Comparison of ENCODE assay signal across 20 mouse cellular contexts in the genomic region with DNA sequence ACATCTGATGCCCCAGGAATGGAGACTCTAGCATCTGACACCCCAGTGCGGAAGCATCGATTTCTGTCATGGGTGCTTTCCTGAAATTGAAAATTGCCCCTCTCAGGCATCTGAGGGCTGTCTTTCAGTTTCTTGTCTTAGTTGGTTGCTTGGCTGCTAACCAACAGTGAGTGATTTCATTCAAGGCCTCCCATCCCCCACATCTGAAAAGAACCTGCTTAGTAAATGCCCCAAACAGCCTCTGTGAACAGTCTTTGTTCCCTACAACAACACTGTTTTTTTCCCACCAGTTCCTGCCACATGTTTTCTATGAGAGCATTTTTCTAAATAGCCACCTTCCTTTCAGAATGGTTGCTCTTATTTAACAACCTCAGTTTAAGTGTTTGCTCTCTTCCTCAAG.
DNase-seq lines count a peak whose midpoint lies in the region; ATAC-seq and TF ChIP-seq lines count a peak whose summit lies in the region.
"Had no signal": no experiment of that assay in that cellular context is flagged by ENCODE, and none has a peak within 500 bp of the region (broad histone marks: within the 10 kb centered on the region; RNA-seq: fewer than 3 reads in every experiment).

No protein-coding gene starts in this region.

- H3K4me3 ChIP-seq in midbrain, embryonic 14.5 days (replicated peaks; ENCODE audit: low read depth, low read length) = no peak overlapping the region
- no peak overlapping the region for H3K4me3 ChIP-seq in midbrain, embryonic 11.5 days (ENCODE audit: low read depth, low read length)
- H3K4me3 ChIP-seq in left cerebral cortex, adult 2 months = no peak overlapping the region
- H3K4me3 ChIP-seq: embryonic facial prominence, embryonic 15.5 days; heart, adult 2 months; liver, embryonic 15.5 days had no signal

- no peak overlapping the region for H3K4me2 ChIP-seq in midbrain, embryonic 14.5 days (ENCODE audit: low read length)
- no peak overlapping the region for H3K4me2 ChIP-seq in midbrain, embryonic 11.5 days
- H3K4me2 ChIP-seq: embryonic facial prominence, embryonic 15.5 days; liver, embryonic 15.5 days had no signal

- intact Hi-C loops in left cerebral cortex, adult 2 months (cut with DNase I) = no loop called here

- no peak overlapping the region for H3K27ac ChIP-seq in midbrain, embryonic 14.5 days (replicated peaks; ENCODE audit: low read depth, low read length)
- no peak overlapping the region for H3K27ac ChIP-seq in midbrain, embryonic 11.5 days (ENCODE audit: low read depth, low read length)
- H3K27ac ChIP-seq in left cerebral cortex, adult 2 months = no peak overlapping the region
- H3K27ac ChIP-seq: embryonic facial prominence, embryonic 15.5 days; heart, adult 2 months; liver, embryonic 15.5 days had no signal

- H3K4me1 ChIP-seq in midbrain, embryonic 14.5 days (ENCODE audit: control insufficient read depth, insufficient read depth, low read length) = peaks cover 17% of the 10 kb centered on the region
- peaks cover 6% of the 10 kb centered on the region; the same call in 1 of the 2 replicates for H3K4me1 ChIP-seq in midbrain, embryonic 11.5 days (ENCODE audit: control insufficient read depth, insufficient read depth, low read length)
- H3K4me1 ChIP-seq: embryonic facial prominence, embryonic 15.5 days; liver, embryonic 15.5 days had no signal

- H3K27me3 ChIP-seq in midbrain, embryonic 14.5 days (ENCODE audit: control insufficient read depth, insufficient read depth, low read length) = no peaks in the 10 kb centered on the region
- no peaks in the 10 kb centered on the region for H3K27me3 ChIP-seq in midbrain, embryonic 11.5 days (ENCODE audit: control insufficient read depth, insufficient read depth, low read length)
- H3K27me3 ChIP-seq: embryonic facial prominence, embryonic 15.5 days; liver, embryonic 15.5 days had no signal

- no peaks in the 10 kb centered on the region for H3K36me3 ChIP-seq in midbrain, embryonic 14.5 days (ENCODE audit: control insufficient read depth, insufficient read depth, low read length)
- H3K36me3 ChIP-seq in midbrain, embryonic 11.5 days (ENCODE audit: control insufficient read depth, insufficient read depth, low read length) = no peaks in the 10 kb centered on the region
- H3K36me3 ChIP-seq: embryonic facial prominence, embryonic 15.5 days; G1E; liver, embryonic 15.5 days had no signal

- no peak overlapping the region for H3K9ac ChIP-seq in midbrain, embryonic 14.5 days (replicated peaks; ENCODE audit: low read length)
- H3K9ac ChIP-seq in midbrain, embryonic 11.5 days (ENCODE audit: low read length) = no peak overlapping the region
- H3K9ac ChIP-seq: embryonic facial prominence, embryonic 15.5 days; liver, embryonic 15.5 days had no signal

- ATAC-seq in midbrain, embryonic 14.5 days (ENCODE audit: low FRiP score, low TSS enrichment) = no peak
- no peak for ATAC-seq in midbrain, embryonic 11.5 days (ENCODE audit: low FRiP score)
- ATAC-seq: CD4-positive, CD25-positive, alpha-beta regulatory T cell, adult 4 months; inflammation-experienced regulatory T-cells, adult 6 months had no signal

- TF ChIP-seq CTCF in left cerebral cortex, adult 2 months (IDR thresholded peaks at IDR 0.05) = no peak

- DNase-seq in embryo, embryonic 10.5 days (ENCODE audit: low spot score) = peak; percentile 22
- no peak for DNase-seq in embryo, embryonic 9.5 days (ENCODE audit: extremely low spot score)
- DNase-seq in kidney, adult 8-10 months = peak; percentile 9 to 15
- no peak for DNase-seq in kidney, postnatal 14 days
- DNase-seq in midbrain, embryonic 14.5 days = peak; percentile 60
- DNase-seq in midbrain, embryonic 11.5 days (ENCODE audit: low spot score, missing footprints) = no peak
- no peak for DNase-seq in heart, adult 9 months (ENCODE audit: low spot score in 2 of 2)
- no peak for DNase-seq in left cerebral cortex, adult 2 months (ENCODE audit: extremely low spot score in 1 of 2, low spot score in 2 of 2)
- DNase-seq: adrenal gland, adult 2 months; cerebellum, adult 11-12 months; cerebellum, postnatal 25 days; gastrocnemius, postnatal 14 days; heart, adult 2 months; lung, postnatal 10 days; right cerebral cortex, postnatal 25 days had no signal

- WGBS in midbrain, embryonic 14.5 days = 81% methylated on average over 2 of the region's 2 CpGs
- 100% methylated on average over 2 of the region's 2 CpGs for WGBS in midbrain, embryonic 11.5 days

- no peaks in the 10 kb centered on the region for H3K9me3 ChIP-seq in midbrain, embryonic 14.5 days (ENCODE audit: control insufficient read depth, low read length)
- H3K9me3 ChIP-seq in midbrain, embryonic 11.5 days (ENCODE audit: control insufficient read depth, low read length) = no peaks in the 10 kb centered on the region
- H3K9me3 ChIP-seq: embryonic facial prominence, embryonic 15.5 days; liver, embryonic 15.5 days had no signal

Comparison
In these comparisons a context has a peak if more than half of its experiments do, and no peak if none do; other contexts are left out.
1. DNase-seq: peak in embryo, embryonic 10.5 days (single experiment), kidney, adult 8-10 months (2 of 2) and midbrain, embryonic 14.5 days (single experiment); none in embryo, embryonic 9.5 days (single experiment), kidney, postnatal 14 days (single experiment), midbrain, embryonic 11.5 days (single experiment), heart, adult 9 months (0 of 2) and left cerebral cortex, adult 2 months (0 of 2).